Mouse (Mus musculus) left cerebral cortex, adult 18-20 months (tissue): ENCODE results near the gene Tmem132b. TPM values are rescaled to one million over a fixed set of nuclear protein-coding genes. Genes with fewer than 3 reads are reported as not detected.

Experiments
- DNase-seq, 2 experiments: peaks; one replicate each; pipeline ENCODE4 v3.0.0; 2021 to 2022; ENCODE audit warnings: low spot score in 2 of 2, mixed read lengths in 1 of 2
- total RNA-seq, 2 experiments: library from RNA; stranded (reverse); gene quantifications; 2 replicates each; pipeline ENCODE4 v1.2.3; 2021

Gene Tmem132b
- total RNA-seq, 2 experiments from 2014 or later = 116 to 123 TPM

DNA sequence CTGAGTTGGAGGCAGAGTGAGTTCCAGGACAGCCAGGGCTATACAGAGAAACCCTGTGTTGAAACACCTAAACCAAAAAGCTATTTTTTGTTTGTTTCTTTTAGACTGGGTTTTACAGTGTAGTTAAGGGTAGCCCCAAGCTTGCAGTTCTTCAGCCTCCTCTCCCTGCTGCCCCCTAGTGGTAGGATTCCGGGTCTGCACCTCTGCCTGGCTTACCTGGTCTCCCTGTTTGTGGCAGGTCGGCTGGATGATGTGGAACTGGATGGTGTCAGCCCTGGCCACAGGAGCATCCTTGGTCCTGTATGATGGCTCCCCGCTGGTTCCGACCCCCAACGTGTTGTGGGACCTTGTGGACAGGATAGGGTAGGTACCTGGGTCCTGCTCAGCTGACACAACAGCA is 22.0 kb upstream of the Tmem132b start:
- peak in 1 of 2 experiments; percentile 70 for DNase-seq

DNA sequence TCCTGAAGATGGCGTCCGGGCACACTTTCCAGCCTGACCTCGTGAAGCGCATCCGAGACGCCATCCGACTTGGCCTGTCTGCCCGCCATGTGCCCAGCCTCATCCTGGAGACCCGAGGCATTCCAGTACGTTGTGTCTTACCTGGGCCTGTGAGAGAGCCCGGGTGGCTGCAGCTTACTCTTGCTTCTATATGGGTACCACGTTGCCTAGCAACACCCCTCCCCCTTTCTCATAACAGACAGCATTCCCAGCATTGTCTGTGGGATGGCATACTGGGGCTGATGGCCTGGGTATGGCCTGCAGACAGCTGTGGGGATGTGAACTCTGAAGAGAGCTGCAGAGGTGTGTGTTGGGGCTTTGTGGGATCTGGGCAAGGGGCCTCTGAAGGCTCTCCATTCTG is 16.6 kb upstream of the Tmem132b start:
- DNase-seq = no peak

DNA sequence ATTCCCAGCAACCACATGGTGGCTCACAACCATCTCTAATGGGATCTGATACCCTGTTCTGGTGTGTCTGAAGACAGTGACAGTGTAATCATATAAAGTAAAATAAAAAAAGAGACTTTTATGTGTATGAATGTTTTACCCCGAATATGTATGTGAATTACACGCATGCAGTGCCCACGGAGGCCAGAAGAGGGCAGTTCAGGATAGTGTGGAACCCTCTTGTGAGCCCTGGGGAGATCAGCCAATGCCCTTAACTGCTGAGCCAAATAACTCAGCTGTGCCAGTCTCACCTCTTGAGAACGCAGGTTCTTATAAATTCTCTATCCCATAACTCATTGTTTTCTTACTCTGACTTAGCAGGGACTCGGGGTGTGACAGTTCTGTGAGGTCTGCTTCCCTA is 12.9 kb upstream of the Tmem132b start:
- DNase-seq = peak; percentile 56 to 59

DNA sequence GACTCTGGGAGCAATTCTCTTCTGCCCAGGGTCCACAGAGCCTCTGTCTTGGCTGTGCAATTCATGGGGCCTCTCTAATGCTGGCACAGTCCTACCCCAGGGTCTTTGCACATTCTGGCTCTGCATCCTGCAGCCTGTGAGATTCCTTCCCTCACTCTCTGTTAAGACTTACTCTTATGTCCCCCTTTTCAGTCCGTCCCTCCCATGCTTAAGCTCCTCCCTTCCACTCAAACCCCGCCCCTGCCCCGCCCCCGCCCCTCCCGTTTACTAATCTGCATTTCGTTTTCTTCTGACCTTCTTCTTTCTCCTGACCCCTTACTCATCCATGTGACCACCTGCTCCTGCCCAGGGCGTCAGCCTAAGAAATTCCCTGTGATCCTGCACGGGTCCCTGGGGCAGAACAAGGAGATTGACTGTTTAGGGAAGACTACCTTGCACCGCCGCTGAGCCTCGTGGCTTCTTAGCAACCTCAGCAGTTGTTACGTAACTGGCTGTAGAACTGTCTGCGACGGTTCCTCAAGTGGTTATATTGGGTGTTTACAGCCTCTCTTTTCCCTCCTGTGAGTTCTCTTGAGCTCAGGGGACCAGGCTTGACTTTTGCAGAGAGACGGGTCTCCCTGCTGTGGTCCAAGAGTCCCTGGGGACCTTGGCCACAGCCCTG is 10.5 kb upstream of the Tmem132b start:
- DNase-seq = no peak

GRCm38 (mm10) chr5:125523361-125523760 is 8.2 kb upstream of the Tmem132b start:
- DNase-seq = no peak

DNA sequence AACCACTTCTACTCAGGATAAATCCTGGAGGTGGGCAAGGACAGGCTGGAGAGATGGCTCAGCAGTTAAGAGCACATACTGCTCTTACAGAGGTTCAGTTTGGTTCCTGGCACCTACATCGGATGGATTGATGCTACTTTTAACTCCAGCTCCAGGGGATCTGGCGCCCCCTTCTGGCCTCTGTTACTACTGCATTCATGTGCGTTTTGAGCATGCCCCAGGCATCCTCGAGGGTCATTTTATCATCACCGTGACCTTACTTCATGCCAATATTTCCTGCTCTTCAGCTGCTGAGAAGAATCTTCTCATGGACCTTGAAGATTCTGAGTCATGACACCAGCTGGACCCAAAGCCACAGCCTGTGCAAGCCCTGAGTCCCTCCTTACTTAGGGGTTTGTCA is 6.1 kb upstream of the Tmem132b start:
- DNase-seq = no peak

GRCm38 (mm10) chr5:125526464-125526863 is 5.1 kb upstream of the Tmem132b start:
- DNase-seq = no peak

GRCm38 (mm10) chr5:125529109-125529508 is 2.5 kb upstream of the Tmem132b start:
- peak; percentile 83 to 93 for DNase-seq

DNA sequence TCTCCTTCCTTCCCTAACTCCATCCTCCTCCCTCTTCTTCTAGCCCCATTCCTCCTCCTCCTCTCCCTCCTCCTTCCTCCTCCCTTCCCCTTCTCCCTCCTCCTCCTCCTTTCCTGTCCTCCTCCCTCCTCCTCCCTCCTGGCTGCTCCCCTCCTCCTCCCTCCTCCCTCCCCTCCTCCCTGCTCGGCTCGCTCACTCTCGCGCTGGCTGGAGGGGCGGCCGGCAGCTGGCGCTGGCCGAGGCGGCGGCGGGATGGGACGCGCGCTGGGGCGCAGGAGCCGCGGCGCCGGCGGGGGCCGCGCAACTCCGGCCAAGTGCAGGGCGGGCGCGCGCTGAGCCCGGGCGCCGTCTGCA is 594 bp downstream of the Tmem132b start:
- DNase-seq = peak; percentile 67 to 80

GRCm38 (mm10) chr5:125532545-125533224 is 1.1 kb downstream of the Tmem132b start:
- DNase-seq = no peak

DNA sequence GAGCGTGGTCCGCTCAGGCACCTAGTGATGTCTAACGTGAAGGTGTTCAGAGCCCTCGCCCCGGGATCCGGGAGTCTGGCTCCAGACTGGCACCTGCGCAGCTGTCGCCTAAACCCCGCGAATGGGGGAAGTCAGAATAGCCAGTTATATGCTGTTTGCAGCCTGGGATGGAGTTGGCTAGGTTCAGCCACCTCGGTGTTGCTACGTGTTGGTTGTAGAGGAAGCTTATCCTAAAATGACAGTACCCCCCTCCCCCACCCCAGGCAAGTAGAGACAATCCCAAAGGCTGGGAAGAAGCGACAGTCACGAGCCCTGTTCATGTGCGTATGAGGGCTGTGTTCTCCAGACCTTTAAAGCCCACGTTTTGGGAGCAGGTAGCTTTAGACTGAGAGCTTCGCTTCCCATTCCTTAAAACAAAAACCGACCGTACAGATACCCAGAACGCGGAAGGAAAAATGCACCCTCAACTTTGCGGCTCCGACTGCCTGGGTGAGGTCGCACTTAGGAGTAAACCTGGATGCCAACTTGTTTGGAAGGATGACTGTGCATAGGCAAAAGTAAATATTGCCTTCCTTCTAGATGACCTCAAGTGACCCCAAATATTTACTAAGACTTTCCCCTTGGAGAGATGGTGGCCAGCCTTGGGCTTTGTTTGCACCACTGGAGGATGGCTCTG is 1.8 kb downstream of the Tmem132b start:
- DNase-seq = peak; percentile 58

- DNase-seq = peak in 1 of 2 experiments; percentile 48
Observed at GRCm38 (mm10) chr5:125534168-125534610, 2.6 kb downstream of the Tmem132b start.

DNA sequence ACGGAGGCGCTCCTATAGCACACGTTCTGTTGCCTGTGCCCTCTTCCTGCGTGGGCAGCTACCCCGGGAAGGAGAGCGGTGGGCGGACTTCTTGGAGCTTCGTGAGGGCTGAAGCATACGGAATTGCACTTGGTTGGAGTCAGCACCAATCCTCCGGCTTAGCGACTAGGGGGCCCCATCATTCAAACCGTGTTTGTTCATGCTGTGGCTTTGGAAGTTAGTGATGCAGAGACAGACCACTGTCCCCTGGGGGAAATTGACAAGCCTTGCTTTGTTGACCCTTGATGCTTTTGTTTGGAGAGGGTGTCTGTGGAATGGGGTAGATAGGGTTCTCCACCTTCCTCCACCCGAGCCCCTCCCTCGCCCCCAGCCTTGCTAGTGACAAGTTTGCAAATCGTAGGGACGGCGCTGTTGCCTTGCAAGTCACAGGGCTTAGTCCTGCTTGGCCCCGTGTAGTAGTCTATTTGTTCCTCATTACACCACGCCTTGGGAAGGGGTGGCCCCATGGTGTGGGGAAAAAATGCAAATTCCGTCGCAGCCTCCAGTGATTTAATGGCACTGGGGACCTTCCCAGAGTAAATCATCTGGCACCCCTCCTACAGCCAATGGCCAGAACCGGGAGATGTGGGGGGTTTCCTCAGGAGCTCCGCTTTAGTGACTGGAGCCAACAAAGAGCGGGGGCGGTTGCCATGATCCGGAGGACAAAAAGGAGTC is 3.2 kb downstream of the Tmem132b start:
- peak; percentile 75 to 86 for DNase-seq

GRCm38 (mm10) chr5:125545090-125545489 is 13.5 kb downstream of the Tmem132b start:
- no peak for DNase-seq

DNA sequence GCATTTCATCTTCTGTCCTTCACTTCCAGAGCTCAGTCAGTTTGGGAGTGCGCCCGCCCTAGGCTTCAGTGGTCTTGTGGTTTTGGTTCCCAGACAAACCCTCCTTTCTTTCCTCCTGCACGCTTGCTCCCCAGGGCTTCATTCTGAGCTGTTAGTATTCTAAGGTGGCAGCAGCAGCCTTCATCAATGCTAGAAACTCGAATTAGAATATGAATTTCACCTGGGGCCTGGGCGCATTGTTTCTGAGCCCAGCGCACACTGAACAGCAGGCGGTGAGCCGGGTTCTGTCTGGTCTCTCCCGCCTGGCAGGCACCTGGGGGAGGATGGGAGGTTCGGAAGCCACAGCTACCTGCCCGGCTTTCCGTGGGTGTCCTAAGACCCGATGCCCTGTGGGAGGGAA is 14.7 kb downstream of the Tmem132b start:
- no peak for DNase-seq

DNA sequence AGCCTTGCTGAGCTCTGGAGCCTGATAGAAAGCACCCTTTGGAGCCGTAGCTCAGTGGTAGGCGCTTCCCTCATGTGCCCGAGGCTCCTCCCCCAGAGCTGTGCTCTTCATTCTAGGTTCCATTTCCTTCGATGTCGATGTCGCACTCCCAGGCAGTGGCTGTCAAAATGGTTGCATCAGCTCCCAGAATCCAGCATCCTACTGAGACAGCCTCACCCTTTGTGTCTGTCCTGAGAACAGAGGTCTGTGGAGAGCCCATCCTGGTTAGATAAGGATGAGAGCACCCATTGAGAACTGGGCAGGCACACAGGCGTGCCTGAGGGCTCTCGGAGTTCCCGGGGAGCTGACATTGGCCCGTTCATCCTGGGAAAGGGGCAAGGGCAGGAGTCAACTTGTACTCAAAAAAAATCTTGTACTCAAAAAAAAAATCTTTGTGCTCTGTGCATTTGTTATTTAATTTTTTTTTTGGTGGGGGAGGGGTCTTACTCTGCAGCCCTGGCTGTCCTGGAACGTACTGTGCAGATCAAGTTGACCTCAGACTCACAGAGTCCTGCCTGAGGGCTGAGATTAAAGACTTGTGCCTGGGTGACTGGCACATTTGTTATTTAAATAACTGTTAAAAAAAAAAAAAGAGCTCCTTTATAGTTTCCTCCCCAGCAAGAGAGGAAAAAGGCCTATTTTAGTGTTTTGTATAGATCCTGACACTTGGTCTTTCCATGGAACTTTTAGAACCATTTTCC is 18.3 kb downstream of the Tmem132b start:
- no peak for DNase-seq

- no peak for DNase-seq
Observed at GRCm38 (mm10) chr5:125555732-125556131, 24.2 kb downstream of the Tmem132b start.

DNA sequence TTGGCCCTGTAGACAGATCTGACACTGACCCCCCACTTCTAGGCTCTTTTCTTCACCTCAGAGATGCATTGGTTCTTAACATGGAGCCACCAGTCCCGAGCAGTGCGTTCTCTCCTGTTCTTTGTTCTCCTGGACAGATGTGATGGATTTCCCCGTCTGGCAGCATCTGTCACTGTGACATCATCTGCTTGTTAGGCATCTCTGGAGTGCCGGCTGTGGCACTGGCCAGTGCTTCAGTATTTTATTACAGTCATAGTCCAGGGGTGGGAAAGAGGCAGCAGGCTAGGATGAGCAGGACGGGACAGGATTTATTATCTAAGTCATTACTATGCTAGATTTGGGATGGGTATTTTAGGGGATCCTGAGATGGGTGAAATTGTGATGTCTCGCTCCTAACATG is 31.9 kb downstream of the Tmem132b start:
- DNase-seq = no peak

GRCm38 (mm10) chr5:125565725-125566124 is 34.2 kb downstream of the Tmem132b start:
- no peak for DNase-seq

- no peak for DNase-seq
Observed at GRCm38 (mm10) chr5:125568457-125568856, 36.9 kb downstream of the Tmem132b start.

DNA sequence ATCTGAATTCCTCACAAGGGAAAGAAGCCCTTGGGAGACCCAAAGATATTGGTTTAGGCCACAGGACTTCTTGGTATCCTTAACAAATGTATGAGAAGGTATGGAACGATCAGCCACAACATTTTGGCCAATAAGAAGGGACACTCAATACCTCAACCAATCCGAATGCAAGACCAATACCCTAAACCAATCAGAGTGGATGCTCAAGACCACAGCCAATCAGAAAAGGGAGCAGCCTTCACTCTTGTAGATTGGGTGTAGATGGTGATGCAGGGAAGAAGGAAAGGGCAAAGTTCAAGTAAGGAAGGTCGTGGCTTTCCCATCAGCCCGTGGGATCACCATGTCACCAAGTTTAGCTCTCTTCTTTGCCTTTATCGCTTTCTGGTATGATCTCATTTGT is 40.4 kb downstream of the Tmem132b start:
- no peak for DNase-seq
